Mouse (Mus musculus) lung, adult 2 months (tissue): ENCODE data around the gene Xrcc1. TPM values are rescaled to one million over a fixed set of nuclear protein-coding genes. Genes with fewer than 3 reads are reported as not detected.

Experiments
- DNase-seq: peaks from one replicate; pipeline ENCODE4 v3.0.0; 2022
- H3K4me1 ChIP-seq: fragments of 200-500 bp; 2 replicates; pipeline ENCODE4 v1.6.1; 2011; ENCODE audit warnings: low read length; ENCODE audit not compliant: control insufficient read depth, insufficient read depth
- H3K4me3 ChIP-seq: fragments of 200-500 bp; replicated peaks from 2 replicates; pipeline ENCODE3; 2011; ENCODE audit warnings: low read depth, mild to moderate bottlenecking, control low read depth, low read length; ENCODE audit errors: extremely low read depth
- CTCF ChIP-seq: fragments of 200-500 bp; IDR thresholded peaks from 2 replicates; pipeline ENCODE4 v1.5.1; 2011; ENCODE audit warnings: mild to moderate bottlenecking, low read length, control low read depth; ENCODE audit not compliant: insufficient read depth
- POLR2A ChIP-seq: fragments of 200-500 bp; IDR thresholded peaks from 2 replicates; pipeline ENCODE4 v1.6.1; 2011; ENCODE audit warnings: low read depth, mild to moderate bottlenecking, control low read depth, low read length, borderline replicate concordance; ENCODE audit errors: extremely low read depth
- WGBS: fragments of 180-500 bp; shearing (Covaris S2); methylation state at CpG from one replicate; pipeline ENCODE4 v1.1.7; 2018; 5-methylcytosine and 5-hydroxymethylcytosine counted together
- polyA plus RNA-seq: library from polyadenylated mRNA; depleted of rRNA; stranded (reverse); fragments of >200 nt; gene quantifications from 2 replicates; pipeline ENCODE4 v1.2.3, GENCODE M21; 2012

Xrcc1 gene
- polyA plus RNA-seq, 1 experiment: 40.5 TPM

GRCm38 (mm10) chr7:24594309-24594803 lies 48.3 kb downstream of the Xrcc1 start:
- DNase-seq: no peak
- Histone ChIP-seq H3K4me3 (peak overlapping the region; percentile 77), H3K4me1 (no peaks in the 10 kb centered on the region; the same call in 1 of the 2 replicates)
- TF ChIP-seq POLR2A (no peak), CTCF (no peak)
- 12% methylated on average over 13 of the region's 13 CpGs for WGBS

GRCm38 (mm10) chr7:24595464-24595863 lies 49.4 kb downstream of the Xrcc1 start:
- Histone ChIP-seq H3K4me3 (no peak overlapping the region), H3K4me1 (no peaks in the 10 kb centered on the region; the same call in 1 of the 2 replicates)
- DNase-seq: no peak
- TF ChIP-seq POLR2A (no peak), CTCF (no peak)
- 68% methylated on average over 2 of the region's 2 CpGs for WGBS

GRCm38 (mm10) chr7:24598121-24598520 lies 52.0 kb downstream of the Xrcc1 start:
- TF ChIP-seq CTCF (no peak), POLR2A (no peak)
- DNase-seq: no peak
- Histone ChIP-seq H3K4me3 (no peak overlapping the region), H3K4me1 (no peaks in the 10 kb centered on the region; the same call in none of the 2 replicates)
- WGBS: 63% methylated on average over 4 of the region's 4 CpGs

- no peak overlapping the region for H3K4me3 ChIP-seq
- H3K4me1 ChIP-seq: no peaks in the 10 kb centered on the region; the same call in 1 of the 2 replicates
- WGBS: 66% methylated on average over 15 of the region's 15 CpGs
- no peak for DNase-seq
- no peak for TF ChIP-seq POLR2A
- peak; percentile 28 for TF ChIP-seq CTCF
These were observed 53.4 kb downstream of the Xrcc1 start for GRCm38 (mm10) chr7:24599211-24600067.

- WGBS: 6% methylated on average over 13 of the region's 13 CpGs
These were observed 55.0 kb downstream of the Xrcc1 start for GRCm38 (mm10) chr7:24600941-24601597.

GRCm38 (mm10) chr7:24605561-24605960 lies 59.5 kb downstream of the Xrcc1 start:
- Histone ChIP-seq H3K4me3 (no peak overlapping the region), H3K4me1 (no peaks in the 10 kb centered on the region; the same call in 1 of the 2 replicates)
- no peak for DNase-seq
- TF ChIP-seq CTCF: no peak
- TF ChIP-seq POLR2A: no peak
- 70% methylated on average over 7 of the region's 7 CpGs for WGBS

More at GRCm38 (mm10) chr7:24600941-24601597, 55.0 kb downstream of the Xrcc1 start:
- H3K4me3 ChIP-seq: no peak overlapping the region
- H3K4me1 ChIP-seq: no peaks in the 10 kb centered on the region; the same call in 1 of the 2 replicates
- peak; percentile 100 for TF ChIP-seq CTCF
- no peak for TF ChIP-seq POLR2A
- peak; percentile 94 for DNase-seq

- H3K4me1 ChIP-seq: no peaks in the 10 kb centered on the region; the same call in 1 of the 2 replicates
- 81% methylated on average over 7 of the region's 7 CpGs for WGBS
- no peak overlapping the region for H3K4me3 ChIP-seq
- TF ChIP-seq CTCF (no peak), POLR2A (no peak)
- DNase-seq: no peak
These were observed 60.0 kb downstream of the Xrcc1 start for GRCm38 (mm10) chr7:24606046-24606445.

GRCm38 (mm10) chr7:24608017-24608416 lies 61.9 kb downstream of the Xrcc1 start:
- TF ChIP-seq POLR2A: no peak
- TF ChIP-seq CTCF: no peak
- DNase-seq: no peak
- 52% methylated on average over 6 of the region's 6 CpGs for WGBS
- H3K4me1 ChIP-seq: no peaks in the 10 kb centered on the region
- no peak overlapping the region for H3K4me3 ChIP-seq

- H3K4me3 ChIP-seq: no peak overlapping the region
These were observed 62.5 kb downstream of the Xrcc1 start for GRCm38 (mm10) chr7:24608561-24608960.

More at GRCm38 (mm10) chr7:24608561-24608960, 62.5 kb downstream of the Xrcc1 start:
- 59% methylated on average over 8 of the region's 8 CpGs for WGBS
- TF ChIP-seq CTCF: no peak
- TF ChIP-seq POLR2A: no peak
- no peaks in the 10 kb centered on the region for H3K4me1 ChIP-seq
- no peak for DNase-seq
